Mouse (Mus musculus) B cell, adult 2 months (primary cell): ENCODE measurements around the gene Izumo4.
A peak's percentile ranks its signal among the peaks of the same experiment; 100 is the strongest.

Experiments
- DNase-seq, 2 experiments: peaks; one replicate each; pipeline ENCODE4 v3.0.0; 2022

The Izumo4 gene

GRCm38 (mm10) chr10:80732611-80733101, 30.7 kb downstream of the Izumo4 start:
- no peak for DNase-seq

- DNase-seq: no peak
Observed at GRCm38 (mm10) chr10:80736731-80737130, 34.7 kb downstream of the Izumo4 start.

GRCm38 (mm10) chr10:80738657-80739056, 36.7 kb downstream of the Izumo4 start:
- peak; percentile 37 to 43 for DNase-seq

- no peak for DNase-seq
Observed at GRCm38 (mm10) chr10:80741146-80741545, 39.2 kb downstream of the Izumo4 start.

- no peak for DNase-seq
Observed at GRCm38 (mm10) chr10:80741634-80742179, 39.7 kb downstream of the Izumo4 start.

GRCm38 (mm10) chr10:80742180-80742978, 40.4 kb downstream of the Izumo4 start, which contains the start of gene Ap3d1:
Ap3d1 (minus strand) TSS chr10:80742264.
- peak; percentile 98 for DNase-seq

- peak; percentile 31 to 49 for DNase-seq
Observed at GRCm38 (mm10) chr10:80744262-80744661, 42.3 kb downstream of the Izumo4 start.

GRCm38 (mm10) chr10:80747410-80747809, 45.4 kb downstream of the Izumo4 start:
- peak; percentile 86 to 87 for DNase-seq

GRCm38 (mm10) chr10:80748609-80749008, 46.6 kb downstream of the Izumo4 start:
- DNase-seq: peak; percentile 59 to 67

GRCm38 (mm10) chr10:80751188-80751832, 49.3 kb downstream of the Izumo4 start:
- peak; percentile 72 to 78 for DNase-seq

GRCm38 (mm10) chr10:80752079-80752625, 50.2 kb downstream of the Izumo4 start:
- DNase-seq: peak; percentile 58 to 63

- peak; percentile 99 for DNase-seq
Observed at GRCm38 (mm10) chr10:80754594-80755290, 52.8 kb downstream of the Izumo4 start, which contains the start of gene Dot1l. Dot1l (plus strand) TSS chr10:80755206.
